Mouse (Mus musculus): ENCODE results near the gene Zranb3.
A peak's percentile ranks its signal among the peaks of the same experiment; 100 is the strongest.
"Not testable (repeated sequence)": the region's sequence is repeated elsewhere in the genome, so short reads cannot be mapped to it uniquely, and the experiment has no call there.

Gene Zranb3

DNA sequence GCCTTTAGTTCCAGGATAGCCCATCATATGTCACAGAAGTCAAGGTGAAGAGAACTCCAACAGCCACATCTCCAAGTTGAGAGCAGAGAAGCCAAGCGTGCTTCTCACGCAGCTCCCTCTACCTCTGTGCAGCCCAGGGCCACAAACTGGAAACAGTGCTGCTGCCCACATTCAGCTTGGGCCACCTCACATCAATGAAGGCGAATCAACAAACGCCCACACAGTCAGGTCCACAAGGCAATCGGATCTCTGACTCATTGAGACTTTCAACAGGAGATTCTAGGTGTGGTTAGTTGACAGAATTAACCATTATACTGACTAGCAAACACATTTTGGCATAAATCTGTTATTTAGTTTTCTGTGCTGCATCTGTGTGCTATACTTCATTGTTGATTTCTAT, 44.2 kb downstream of the Zranb3 start:
- no peak for DNase-seq

DNA sequence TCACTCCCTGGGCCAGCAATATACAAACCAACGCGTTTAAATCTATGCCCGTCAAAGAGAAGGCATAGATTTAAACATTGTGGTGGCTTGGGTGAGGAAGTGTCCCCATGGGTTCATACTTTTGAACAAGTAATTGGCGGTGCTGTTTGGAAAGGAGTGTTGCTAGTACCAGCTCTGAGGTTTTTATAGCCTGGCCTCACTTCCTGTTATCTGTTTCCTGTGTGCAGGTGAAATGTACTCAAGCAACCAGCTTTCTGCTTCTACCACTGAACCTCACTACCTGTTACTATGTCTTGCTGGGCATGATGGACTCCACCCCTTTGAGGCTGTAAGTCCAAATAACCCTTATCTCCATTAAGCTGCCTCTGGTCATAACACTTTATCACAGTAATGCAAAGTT, 45.6 kb downstream of the Zranb3 start:
- no peak for DNase-seq

DNA sequence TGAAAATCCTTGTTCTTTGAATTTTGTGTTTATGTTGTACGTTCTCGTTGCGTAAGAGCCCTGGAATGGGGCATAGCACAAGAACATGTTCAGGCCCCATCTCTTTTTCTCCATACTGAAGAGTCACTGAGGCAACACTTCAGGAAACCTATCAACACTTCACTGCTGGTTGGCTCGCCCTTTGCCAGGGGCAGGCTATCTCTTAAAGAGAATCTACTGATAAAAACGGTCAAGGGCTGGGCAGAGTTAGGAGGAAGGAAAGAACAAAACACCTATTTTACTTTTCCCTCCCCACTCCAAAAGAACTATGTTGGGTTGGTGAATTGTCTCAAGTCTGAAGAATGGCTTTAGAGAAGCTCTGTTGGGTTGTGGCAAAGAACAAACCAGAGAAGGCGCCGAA, 55.9 kb downstream of the Zranb3 start:
- DNase-seq: no peak

DNA sequence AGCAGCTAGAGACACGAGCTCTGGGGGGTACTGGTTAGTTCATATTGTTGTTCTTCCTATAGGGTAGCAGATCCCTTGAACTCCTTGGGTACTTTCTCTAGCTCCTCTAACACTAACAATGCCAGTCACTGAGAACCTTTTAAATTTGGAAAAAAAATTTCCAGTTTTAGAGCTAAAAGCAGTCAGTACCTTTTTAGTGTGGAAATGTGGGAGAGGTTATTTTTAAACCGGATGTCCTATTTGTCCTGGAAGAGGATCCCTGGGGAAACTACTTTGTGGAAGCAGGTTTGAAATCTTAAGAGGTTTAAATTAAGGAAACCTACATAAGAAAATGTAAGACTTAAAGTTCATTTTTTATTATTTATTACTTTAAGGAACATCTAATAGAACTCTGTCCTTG, 56.4 kb downstream of the Zranb3 start:
- DNase-seq: no peak

DNA sequence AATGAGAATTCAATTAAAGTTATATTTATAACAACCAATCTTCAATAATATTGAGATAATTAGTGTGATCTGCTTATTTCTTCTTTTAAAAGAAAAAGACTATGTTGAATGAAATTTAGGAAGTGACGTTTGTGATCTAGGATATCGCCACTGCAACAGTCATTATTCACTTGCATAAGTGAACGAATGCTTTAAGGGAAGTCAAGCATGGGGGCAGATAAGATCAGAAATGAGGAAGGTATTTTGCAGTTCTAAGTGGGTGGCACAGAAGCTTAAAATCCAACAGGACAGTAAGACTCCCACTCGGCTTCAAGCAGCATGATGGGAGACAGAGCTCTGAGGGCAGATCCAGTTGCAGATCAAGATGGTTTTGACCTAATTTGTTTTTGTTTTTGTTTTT, 58.7 kb downstream of the Zranb3 start:
- no peak for DNase-seq

DNA sequence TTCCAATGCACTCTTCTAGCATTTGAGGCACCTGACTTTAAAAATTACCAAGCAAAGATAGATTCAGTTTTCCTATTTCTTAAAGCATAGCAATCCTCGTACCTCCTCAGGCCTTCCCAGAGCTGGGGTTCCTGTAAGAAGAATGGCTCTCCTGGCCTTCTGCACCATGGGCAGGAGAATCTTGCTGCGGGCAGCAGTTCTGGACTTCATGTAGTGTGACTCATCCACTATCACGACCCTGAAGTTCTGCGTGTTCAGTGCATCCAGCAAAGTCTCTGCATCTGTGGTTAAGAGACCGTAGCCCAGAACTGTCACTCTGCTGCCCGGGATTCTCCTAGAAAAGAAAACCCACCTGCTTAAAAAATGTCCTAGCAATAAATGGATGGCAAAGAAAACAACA, 66.6 kb downstream of the Zranb3 start:
- no peak for DNase-seq

DNA sequence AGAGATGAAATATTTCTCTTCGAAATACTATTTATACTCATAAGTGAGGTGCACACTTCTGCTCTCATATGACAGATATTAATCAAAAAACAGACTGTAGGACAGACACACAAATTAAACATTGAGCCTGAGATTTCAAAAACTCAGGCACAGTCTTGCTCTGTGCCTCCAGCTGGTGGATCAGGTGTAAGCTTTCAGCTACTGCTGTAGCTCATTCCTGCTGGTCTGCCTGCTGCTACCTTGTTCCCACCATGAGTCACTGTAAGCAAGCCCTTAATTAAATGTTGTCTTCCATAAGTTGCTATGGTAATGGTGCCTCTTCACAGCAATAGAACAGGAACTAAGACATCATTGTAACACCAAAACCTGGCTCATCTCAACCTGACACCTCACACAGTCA, 70.7 kb downstream of the Zranb3 start:
- peak; percentile 82 for DNase-seq

DNA sequence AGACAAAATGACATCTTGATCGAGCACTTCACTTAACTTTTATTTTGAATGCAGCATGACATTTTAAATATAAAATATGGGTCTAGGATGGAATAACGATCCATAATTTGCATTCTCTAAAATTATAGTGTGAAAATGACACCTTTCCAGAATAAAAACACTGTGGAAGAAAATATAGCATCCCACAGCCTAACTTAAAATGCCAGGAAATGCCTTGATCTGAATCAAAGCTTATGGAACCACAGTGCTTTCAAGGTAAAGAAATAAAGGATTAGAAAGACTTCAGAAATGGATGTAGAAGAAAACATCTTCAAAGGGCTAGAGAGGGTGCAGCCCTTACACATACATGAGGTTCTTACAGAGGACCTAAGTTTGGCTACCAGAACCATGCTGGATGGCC, 71.3 kb downstream of the Zranb3 start:
- no peak for DNase-seq

DNA sequence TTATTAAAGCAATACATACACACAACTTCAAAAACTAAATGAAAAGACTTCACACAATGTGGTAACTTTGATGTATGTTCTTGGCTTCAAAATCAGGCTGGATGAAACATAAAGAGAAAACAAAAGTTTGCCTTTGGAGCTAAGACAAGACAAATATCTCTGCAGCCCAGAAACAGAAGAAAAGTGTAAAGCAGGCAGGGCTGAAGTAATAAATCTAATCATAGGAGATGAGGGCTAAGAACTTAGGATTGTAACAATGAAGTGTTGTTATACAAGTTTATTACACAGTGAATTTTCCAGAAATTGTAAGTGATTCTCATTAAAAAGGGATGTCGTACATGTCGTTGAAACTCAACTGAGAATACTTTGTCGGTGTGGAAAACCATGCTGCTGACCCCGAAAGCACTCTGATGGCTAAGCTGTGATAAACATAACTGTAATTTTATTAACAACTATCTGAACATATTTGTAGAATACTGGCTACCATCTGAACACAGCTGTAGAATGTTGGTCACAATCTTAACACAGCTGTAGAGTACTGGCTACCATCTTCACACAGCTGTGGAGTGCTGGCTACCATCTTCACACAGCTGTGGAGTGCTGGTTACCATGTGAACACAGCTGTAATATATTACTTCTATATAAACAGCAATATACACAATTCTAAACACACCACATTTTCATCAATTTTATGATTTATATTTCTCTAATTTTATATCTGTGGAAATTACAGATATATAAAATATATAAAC, 78.3 kb downstream of the Zranb3 start:
- DNase-seq: no peak

DNA sequence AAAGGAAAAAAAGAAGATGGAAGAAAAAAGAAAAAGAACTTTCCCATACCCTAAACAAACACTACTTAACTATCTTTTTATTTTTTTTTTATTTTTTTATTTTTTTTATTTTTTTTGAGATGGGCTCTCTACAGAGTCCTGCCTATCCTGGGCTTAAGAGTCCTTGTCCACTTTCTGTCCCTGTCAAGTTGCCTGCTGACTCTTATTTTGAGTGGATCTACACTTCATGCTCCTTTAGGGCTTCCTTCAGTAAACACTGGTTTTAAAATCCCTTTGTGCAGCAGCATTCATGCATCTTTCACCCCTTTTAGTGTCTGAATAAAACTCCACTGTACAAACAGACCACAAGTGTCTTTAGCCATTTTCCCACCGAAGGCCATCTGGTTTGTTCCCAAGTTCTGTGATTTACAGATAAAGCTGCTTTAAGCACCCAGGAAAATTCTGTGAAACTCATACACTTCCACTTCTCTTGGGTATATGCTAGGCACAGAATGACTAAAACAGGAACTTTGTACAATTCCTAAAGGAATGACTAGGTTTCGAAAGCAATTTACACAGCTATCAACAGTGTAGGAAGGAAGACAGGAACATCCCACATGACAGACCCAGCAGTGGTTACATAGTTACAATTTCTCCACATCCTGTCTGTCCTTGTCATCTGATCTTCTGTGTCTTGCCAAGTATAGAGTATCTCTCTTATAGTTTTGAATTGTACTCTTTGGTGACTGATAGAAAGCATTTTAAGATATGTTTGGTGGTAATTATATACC, 82.7 kb downstream of the Zranb3 start:
- no peak for DNase-seq

DNA sequence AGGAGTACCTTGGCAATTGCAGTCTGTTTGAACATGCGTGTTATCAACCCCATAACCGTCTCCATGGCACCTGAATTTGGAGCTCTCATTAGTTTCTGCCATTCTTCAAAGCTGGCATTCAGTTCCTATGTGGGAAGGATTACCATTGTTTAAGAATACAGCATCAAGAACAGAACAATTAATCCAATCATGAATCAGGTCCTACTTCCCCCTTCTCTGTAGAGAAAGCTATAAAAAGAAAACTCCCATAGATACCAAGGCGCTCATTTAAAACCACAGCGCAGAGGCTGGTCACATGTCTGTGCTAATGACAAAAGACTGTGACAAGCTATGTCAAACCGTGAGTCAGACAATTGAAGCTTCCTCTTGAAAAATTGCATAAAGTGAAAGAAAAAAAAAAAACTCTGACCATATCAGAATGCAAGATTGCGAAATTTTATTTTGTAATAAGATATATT, 86.8 kb downstream of the Zranb3 start:
- DNase-seq: no peak

DNA sequence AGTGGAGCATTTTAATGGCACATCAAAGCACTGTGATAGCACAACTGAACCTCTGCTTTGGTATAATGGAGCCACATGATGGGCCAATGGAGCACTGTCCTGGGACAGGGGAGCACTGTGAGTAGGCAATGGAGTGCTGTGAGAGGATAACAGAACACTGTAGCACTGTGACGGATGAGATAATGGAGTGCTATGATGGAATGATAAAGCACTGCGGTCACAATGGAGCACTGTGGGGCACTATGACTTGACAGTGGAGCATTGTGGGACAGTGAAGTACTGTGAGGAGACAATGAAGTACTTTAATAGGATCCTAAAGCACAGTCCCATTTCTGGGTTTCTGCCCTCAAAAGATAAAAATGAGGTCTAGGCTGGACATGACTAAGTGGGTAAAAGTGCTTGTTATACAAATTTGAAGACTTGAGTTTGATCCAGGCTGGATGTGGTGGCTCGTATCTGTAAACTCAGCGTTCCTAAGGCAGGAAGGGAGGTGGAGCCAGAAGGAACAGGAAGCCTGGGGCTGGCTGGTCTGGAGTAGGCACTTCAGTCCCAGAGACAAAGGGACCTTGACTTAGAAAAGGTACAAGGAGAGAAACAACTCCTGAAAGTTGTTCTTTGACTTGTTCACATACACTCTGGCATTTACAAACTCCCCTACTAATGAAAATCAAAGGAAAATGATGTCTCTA, 89.0 kb downstream of the Zranb3 start:
- DNase-seq: no peak

DNA sequence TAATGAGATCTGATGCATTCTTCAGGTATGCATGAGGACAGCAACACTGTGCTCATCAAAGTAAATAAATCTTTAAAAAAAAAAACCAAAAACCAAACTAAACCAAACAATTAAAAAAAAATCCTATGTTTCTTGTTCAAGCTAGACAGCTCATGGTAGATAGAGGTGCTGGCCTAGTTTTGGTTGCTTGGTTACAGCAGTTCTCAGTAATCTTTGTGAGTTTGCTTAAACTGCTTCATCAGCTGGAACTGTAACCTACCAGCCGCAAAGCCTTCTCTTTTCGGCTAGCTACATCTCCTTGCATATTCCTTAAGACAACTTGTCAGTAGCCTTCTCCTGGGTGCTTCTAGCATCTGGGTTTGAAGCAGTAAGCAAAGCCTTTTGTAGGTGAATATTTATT, 93.1 kb downstream of the Zranb3 start:
- DNase-seq: no peak

DNA sequence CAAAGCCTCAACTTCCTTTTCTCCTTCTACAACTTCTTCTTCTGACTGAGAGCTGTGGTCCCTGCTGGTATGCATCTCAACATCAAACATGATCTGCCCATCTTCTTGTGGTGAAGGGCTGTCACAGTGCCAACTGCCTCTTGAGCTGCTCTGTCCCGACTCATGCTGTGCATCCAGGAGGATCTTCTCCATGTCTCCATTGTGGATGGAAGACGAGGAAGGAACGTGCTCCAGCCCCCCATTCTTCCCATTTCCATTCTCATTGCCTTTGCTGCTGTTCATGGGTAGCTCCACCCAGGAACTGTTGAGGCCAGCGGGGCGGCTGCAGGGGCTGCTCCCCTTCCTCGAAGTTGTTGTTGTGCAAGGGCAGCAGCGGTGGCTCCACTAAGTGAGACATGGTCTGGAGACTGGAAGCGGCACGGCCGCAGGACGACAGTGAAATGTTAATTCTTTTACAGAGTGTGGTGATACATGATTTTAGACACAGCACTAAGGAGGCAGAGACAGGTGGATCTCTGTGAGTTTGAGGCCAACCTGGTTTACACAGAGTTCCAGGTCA, 96.7 kb downstream of the Zranb3 start:
- not testable (repeated sequence) for DNase-seq

DNA sequence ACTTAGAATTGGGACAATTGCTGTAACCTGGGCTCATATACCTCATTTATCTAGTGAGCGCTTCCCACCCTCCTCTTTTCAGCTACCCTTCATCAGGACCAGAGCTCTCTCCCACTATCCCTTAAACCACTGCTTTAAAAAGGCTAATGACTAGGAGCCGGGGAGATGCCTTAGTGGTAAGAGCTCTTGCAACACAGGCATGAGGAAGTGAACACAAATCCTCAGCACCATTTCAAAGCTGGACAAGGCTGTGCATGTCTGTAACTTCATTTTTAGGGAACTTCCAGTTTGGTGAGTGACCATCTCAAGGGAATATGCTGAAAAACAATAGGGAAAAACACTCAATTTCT, 98.5 kb downstream of the Zranb3 start:
- no peak for DNase-seq

DNA sequence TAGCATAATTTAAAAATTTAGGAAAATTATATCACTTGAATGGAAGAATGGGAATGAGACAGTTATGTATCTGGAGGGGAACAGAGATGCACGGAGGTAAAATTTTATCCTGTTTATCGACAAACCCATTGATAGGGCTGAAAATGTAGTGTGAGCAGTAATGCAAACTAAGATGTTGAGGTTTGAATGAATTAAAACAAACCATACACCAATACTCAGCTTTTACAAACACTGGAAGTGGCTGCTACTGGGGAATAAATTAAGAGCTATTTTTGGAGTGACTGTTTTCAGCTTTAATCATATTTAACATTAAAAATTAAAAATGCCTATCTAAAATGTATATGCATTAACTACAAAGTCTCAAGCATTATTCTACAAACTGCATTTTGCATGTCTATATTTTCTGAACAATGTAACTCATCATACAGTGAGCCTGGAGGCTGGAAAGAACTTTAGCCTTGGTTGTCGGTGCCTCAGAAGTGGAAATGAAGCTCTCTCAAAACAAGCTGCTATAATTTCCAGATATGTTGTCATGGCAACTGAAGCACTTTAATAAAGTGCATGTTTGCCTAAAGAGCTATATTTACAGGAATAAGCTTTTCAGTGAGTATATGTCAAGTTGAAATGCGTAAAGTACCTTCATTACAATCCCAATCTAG, 99.0 kb downstream of the Zranb3 start:
- DNase-seq: no peak

DNA sequence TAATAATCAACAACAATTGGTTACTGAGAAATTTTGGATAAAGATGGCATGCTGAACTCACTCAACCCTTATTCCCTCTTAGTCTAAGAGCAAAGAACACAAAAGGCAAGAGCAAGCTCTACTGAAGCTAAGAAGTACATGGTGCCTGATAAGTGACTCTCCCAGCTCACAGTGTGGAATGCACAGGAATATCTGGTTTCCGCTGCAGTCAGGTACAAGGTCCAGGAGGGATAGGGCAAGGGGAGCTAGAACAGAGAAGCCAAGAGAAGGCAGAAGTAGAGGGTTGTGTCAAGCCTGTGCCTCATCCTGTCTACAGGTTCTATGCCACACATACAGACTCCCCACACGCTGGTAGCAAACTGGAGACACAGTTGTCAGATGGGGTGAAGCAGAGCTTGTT, 100.7 kb downstream of the Zranb3 start:
- no peak for DNase-seq

DNA sequence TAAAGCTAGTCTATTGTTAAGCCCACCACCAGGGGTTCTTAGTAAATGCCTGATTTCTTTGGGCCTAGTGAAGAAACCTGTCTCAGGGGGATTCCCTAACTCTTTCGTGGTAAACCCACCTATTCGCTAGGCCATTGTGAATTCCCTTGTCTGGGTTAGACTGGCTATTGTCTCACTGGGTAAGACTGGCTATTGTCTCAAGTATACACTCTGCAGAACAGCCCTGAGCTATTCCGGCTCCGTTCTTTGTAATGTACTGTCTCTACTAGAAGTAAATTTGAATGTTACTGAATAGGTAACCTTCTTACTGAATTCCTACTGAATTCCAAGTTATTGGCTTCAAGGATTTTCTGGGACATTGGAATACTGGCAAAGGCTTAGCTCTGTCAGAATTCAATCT, 101.9 kb downstream of the Zranb3 start:
- not testable (repeated sequence) for DNase-seq

DNA sequence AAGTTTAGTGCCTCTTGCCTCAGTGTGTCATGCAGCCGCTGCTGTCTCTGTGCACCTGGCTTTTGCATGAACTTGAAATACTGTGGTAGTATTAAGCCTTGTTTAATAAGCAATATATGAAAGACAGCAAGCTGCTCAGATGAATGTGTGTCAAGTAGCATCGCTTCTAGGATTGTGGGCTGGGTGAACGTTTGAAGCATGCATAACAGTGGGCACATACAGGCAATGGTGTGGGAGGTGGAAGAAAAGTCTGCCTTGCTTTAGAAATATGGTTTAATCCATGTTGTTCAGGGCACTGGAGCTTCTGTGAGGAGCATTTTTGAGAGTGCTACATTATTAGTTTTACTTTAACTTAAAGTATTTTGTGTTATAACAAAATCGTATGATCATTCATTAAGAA, 109.0 kb downstream of the Zranb3 start:
- no peak for DNase-seq

DNA sequence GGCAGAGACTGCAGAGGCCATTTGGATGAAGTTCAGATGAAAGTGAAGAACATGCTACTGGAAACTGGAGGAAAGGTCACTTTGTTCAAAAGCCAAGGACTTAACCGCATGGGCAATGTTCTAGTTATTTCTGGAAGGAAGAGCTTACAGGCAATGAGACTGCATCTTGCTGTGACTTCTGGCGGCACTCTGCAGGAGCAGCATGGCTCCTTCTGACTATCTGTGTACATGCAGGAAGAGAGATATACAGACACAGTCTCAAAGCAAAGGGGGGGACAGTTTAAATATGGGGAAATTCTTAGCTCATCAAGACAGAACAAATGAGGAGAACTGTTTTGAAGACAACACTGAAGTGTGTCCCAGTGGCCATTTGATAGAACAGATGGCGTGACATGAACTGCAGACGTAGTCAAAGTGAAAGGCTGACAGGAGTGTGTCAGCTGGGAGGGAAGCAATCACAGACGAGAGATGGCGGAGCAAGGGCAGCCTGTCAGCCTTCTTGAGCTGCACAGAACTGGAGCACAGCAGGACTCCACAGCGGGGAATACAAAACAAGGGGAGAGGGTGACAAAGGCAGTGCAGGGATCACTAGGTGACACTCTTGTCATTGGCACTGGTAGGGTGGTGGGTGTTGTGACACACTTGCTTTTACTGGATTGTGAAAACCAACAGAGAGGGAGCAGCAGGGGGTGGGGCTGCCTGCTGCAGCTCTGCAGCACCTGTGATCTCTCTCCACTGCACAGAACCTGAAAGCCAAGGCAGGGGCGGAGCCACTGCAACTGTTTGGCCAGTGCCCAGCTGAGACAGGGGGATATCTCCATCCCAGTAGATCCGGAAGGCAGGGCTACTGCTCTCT, 112.7 kb downstream of the Zranb3 start:
- peak; percentile 39 for DNase-seq

DNA sequence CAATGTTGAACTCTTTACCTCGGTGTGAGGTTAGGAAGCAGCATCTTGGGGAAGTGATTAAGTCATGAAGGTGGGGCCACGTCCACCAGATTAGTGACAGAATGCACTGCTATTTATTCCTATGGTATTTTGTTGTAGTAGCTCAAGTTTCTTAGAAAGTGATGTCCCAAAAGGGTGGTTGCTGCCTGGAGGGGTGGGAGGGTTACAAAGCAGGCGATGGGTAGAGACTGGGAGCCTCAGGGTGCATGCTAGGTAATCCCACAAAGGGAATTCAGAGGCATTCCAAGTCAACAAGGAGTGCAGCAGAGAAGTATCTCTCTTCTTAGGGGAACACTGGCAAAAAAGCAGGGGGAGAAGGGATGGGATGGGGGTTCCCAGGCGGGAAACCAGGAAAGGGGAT, 113.5 kb downstream of the Zranb3 start:
- DNase-seq: no peak

DNA sequence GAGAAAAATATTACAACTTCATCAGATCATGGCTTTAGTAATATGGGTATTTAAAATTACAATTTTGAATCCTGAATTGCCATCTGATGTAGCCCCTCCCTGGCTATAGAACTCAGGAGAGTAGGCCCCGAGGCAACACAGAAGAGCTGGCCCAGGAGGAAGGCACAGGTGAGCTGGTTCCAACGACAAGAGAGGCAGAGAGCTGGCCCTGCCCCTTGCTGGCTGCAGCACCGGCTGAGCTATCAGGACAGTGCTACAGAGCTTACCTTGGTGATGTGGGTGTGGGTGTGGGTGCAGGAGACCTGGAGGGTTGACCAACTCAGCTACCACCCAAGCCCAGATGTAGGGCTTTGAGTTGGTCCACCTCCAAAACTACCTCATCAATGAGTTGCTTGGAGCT, 114.6 kb downstream of the Zranb3 start:
- DNase-seq: no peak

Data from layer of hippocampus, adult 9-11 months (tissue).